Mouse (Mus musculus): ENCODE data around the gene Wdr76. TPM values are rescaled to one million over a fixed set of nuclear protein-coding genes. Genes with fewer than 3 reads are reported as not detected.
"Not testable (repeated sequence)": the region's sequence is repeated elsewhere in the genome, so short reads cannot be mapped to it uniquely, and the experiment has no call there.

Wdr76 gene
- 6.1 and 6.7 TPM in 2 replicates for polyA plus RNA-seq (2015; fragmentation: Nextera tagmentation; extraction: Ambion mirVana)

- Histone ChIP-seq H3K4me2 (replicated peaks) (peak within 1 kb of the TSS; percentile 60), H3K9ac (peak within 1 kb of the TSS; percentile 65), H3K4me1 (peaks cover 14% of the 10 kb centered on the region), H3K27ac (replicated peaks) (0 out of 2 replicates have a peak within 1 kb of the TSS, but pooled peaks have one; percentile 44), H3K36me3 (peaks cover 13% of the 10 kb centered on the region), H3K4me3 (replicated peaks) (peak within 1 kb of the TSS; percentile 61)
- WGBS = 4% methylated on average over 42 of the region's 42 CpGs
- not testable (repeated sequence) for H3K9me3 ChIP-seq (replicated peaks); H3K27me3 ChIP-seq
- peak; percentile 87; the same call in 1 of the 2 replicates for ATAC-seq (ENCODE audit: insufficient number of reproducible peaks, low FRiP score, low TSS enrichment, low read depth)
Measured at GRCm38 (mm10) chr2:121505942-121506882, at the start of gene Wdr76, which contains the start of gene Mfap1a. TSS of gene Wdr76 (plus strand) at chr2:121506723. TSS of gene Mfap1a (minus strand) at chr2:121506665.

DNA sequence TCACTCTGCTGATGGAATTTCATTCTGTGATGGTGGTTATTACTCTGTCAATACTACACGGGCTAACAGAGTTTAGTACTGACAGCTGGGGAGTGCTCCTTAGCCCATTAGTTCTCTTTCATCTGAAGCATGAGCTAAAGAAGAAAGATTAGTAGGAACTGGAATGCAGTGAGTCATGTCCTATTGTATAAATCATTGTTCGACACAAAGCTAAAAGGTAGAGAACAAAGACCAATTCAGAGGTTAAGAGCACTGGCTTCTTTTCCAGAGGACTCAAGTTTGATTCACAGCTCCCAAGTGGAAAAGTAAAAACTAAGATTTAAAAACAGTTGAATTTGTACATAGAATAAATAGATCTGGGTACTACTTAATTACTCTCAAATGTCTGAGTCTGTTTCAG lies 46.5 kb upstream of the Wdr76 start:
- no peak overlapping the region for H3K27ac ChIP-seq (replicated peaks)
- H3K27me3 ChIP-seq = no peaks in the 10 kb centered on the region
- no peaks in the 10 kb centered on the region for H3K9me3 ChIP-seq (replicated peaks)
- no peak for ATAC-seq (ENCODE audit: insufficient number of reproducible peaks, low FRiP score, low TSS enrichment, low read depth)
- no peak overlapping the region for H3K4me2 ChIP-seq (replicated peaks)
- 70% methylated on average over 2 of the region's 2 CpGs for WGBS
- peaks cover 11% of the 10 kb centered on the region; the same call in 1 of the 2 replicates for H3K36me3 ChIP-seq
- H3K4me1 ChIP-seq = peaks cover 11% of the 10 kb centered on the region
- no peak overlapping the region for H3K4me3 ChIP-seq (replicated peaks)
- H3K9ac ChIP-seq = no peak overlapping the region

DNA sequence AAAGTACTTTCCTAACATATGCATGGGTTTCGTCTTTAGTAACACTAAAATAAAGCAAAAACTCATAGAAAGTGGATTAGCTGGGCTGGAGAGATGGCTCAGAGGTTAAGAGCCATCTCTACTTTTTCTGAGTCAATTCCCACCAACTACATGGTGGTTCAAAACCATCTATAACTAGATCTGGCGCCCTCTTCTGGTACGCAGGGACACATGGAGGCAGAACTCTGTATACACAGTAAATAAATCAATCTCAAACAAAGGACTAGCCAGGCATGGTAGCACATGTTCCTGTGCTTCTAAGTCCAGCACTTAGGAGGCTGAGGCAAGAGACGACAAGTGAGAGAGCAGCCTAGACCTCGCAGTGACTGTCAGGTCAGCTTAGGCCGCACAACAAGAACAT lies 37.5 kb upstream of the Wdr76 start:
- not testable (repeated sequence) for H3K27ac ChIP-seq (replicated peaks); H3K4me3 ChIP-seq (replicated peaks); H3K4me1 ChIP-seq; H3K9ac ChIP-seq; H3K36me3 ChIP-seq; H3K27me3 ChIP-seq; ATAC-seq (ENCODE audit: insufficient number of reproducible peaks, low FRiP score, low TSS enrichment, low read depth); H3K4me2 ChIP-seq (replicated peaks); H3K9me3 ChIP-seq (replicated peaks)
- 47% methylated on average over 3 of the region's 6 CpGs for WGBS

- 96% methylated on average over 3 of the region's 3 CpGs for WGBS
- not testable (repeated sequence) for H3K4me1 ChIP-seq; H3K27me3 ChIP-seq; H3K27ac ChIP-seq (replicated peaks); H3K9ac ChIP-seq; H3K9me3 ChIP-seq (replicated peaks); ATAC-seq (ENCODE audit: insufficient number of reproducible peaks, low FRiP score, low TSS enrichment, low read depth); H3K36me3 ChIP-seq
- peak overlapping the region; percentile 71 for H3K4me2 ChIP-seq (replicated peaks)
- 0 out of 2 replicates have a peak overlapping the region, but pooled peaks have one; percentile 65 for H3K4me3 ChIP-seq (replicated peaks)
Measured at GRCm38 (mm10) chr2:121472783-121473182, 33.7 kb upstream of the Wdr76 start.

- Histone ChIP-seq H3K4me2 (replicated peaks) (peak within 1 kb of the TSS; percentile 71), H3K9ac (peak within 1 kb of the TSS; percentile 64), H3K27ac (replicated peaks) (peak within 1 kb of the TSS; percentile 72), H3K4me3 (replicated peaks) (peak within 1 kb of the TSS; percentile 65)
- not testable (repeated sequence) for H3K36me3 ChIP-seq; H3K9me3 ChIP-seq (replicated peaks); H3K27me3 ChIP-seq; H3K4me1 ChIP-seq
- WGBS = 7% methylated on average over 41 of the region's 41 CpGs
- ATAC-seq (ENCODE audit: insufficient number of reproducible peaks, low FRiP score, low TSS enrichment, low read depth) = peak; percentile 86
Measured at GRCm38 (mm10) chr2:121473301-121474179, 33.0 kb upstream of the Wdr76 start, which contains the start of gene Mfap1b. TSS of gene Mfap1b (minus strand) at chr2:121474067.

- 0 out of 2 replicates have a peak overlapping the region, but pooled peaks have one; percentile 64 for H3K9ac ChIP-seq
- H3K4me3 ChIP-seq (replicated peaks) = peak overlapping the region; percentile 65
- 31% methylated on average over 8 of the region's 8 CpGs for WGBS
- 0 out of 2 replicates have a peak, but pooled peaks have one; percentile 15 for ATAC-seq (ENCODE audit: insufficient number of reproducible peaks, low FRiP score, low TSS enrichment, low read depth)
- H3K36me3 ChIP-seq = no peaks in the 10 kb centered on the region
- no peaks in the 10 kb centered on the region for H3K27me3 ChIP-seq
- no peaks in the 10 kb centered on the region for H3K9me3 ChIP-seq (replicated peaks)
- H3K27ac ChIP-seq (replicated peaks) = peak overlapping the region; percentile 72
- H3K4me1 ChIP-seq = no peaks in the 10 kb centered on the region
- peak overlapping the region; percentile 71 for H3K4me2 ChIP-seq (replicated peaks)
Measured at GRCm38 (mm10) chr2:121474180-121474535, 32.4 kb upstream of the Wdr76 start.

DNA sequence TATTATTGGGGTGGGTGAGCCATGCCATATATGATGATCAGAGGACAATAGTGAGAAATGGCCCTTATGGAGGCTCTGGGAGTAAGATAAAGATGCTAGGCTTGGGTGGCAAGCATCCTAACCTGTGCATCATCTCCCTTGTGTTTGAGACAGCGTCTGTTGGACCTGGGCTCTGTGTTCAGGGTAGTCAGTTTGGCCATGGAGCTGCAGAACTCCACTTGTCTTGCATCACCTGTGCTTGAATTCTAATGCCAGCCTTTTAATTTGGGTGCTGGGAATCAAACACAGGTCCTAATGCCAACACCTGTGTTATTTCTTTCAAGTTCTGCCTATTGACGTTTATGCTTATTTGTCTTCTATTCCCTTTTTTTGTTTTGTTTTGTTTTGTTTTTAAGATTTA lies 31.2 kb upstream of the Wdr76 start:
- not testable (repeated sequence) for H3K9me3 ChIP-seq (replicated peaks); H3K36me3 ChIP-seq; H3K27me3 ChIP-seq; H3K9ac ChIP-seq; H3K4me2 ChIP-seq (replicated peaks); H3K4me3 ChIP-seq (replicated peaks); H3K27ac ChIP-seq (replicated peaks); H3K4me1 ChIP-seq; ATAC-seq (ENCODE audit: insufficient number of reproducible peaks, low FRiP score, low TSS enrichment, low read depth)
- WGBS = 96% methylated on average over 2 of the region's 2 CpGs

- H3K27me3 ChIP-seq = no peaks in the 10 kb centered on the region
- ATAC-seq (ENCODE audit: insufficient number of reproducible peaks, low FRiP score, low TSS enrichment, low read depth) = no peak
- no peak overlapping the region for H3K9ac ChIP-seq
- 86% methylated on average over 3 of the region's 3 CpGs for WGBS
- H3K36me3 ChIP-seq = no peaks in the 10 kb centered on the region
- no peak overlapping the region for H3K4me2 ChIP-seq (replicated peaks)
- no peaks in the 10 kb centered on the region for H3K4me1 ChIP-seq
- no peaks in the 10 kb centered on the region for H3K9me3 ChIP-seq (replicated peaks)
- no peak overlapping the region for H3K27ac ChIP-seq (replicated peaks)
- no peak overlapping the region for H3K4me3 ChIP-seq (replicated peaks)
Measured at GRCm38 (mm10) chr2:121477491-121478266, 28.8 kb upstream of the Wdr76 start.

- Histone ChIP-seq H3K4me2 (replicated peaks) (no peak overlapping the region), H3K36me3 (no peaks in the 10 kb centered on the region), H3K4me1 (no peaks in the 10 kb centered on the region), H3K9me3 (replicated peaks) (no peaks in the 10 kb centered on the region), H3K4me3 (replicated peaks) (no peak overlapping the region), H3K27me3 (no peaks in the 10 kb centered on the region), H3K27ac (replicated peaks) (no peak overlapping the region), H3K9ac (no peak overlapping the region)
- WGBS = 56% methylated on average over 3 of the region's 3 CpGs
- no peak for ATAC-seq (ENCODE audit: insufficient number of reproducible peaks, low FRiP score, low TSS enrichment, low read depth)
Measured at GRCm38 (mm10) chr2:121480498-121480897, 26.0 kb upstream of the Wdr76 start.

GRCm38 (mm10) chr2:121480916-121481315 lies 25.6 kb upstream of the Wdr76 start:
- 79% methylated on average over 13 of the region's 13 CpGs for WGBS
- H3K36me3 ChIP-seq, H3K27me3 ChIP-seq: not testable (repeated sequence)

More at GRCm38 (mm10) chr2:121480916-121481315, 25.6 kb upstream of the Wdr76 start:
- H3K9me3 ChIP-seq (replicated peaks); H3K27ac ChIP-seq (replicated peaks); ATAC-seq (ENCODE audit: insufficient number of reproducible peaks, low FRiP score, low TSS enrichment, low read depth); H3K4me3 ChIP-seq (replicated peaks); H3K4me2 ChIP-seq (replicated peaks); H3K9ac ChIP-seq; H3K4me1 ChIP-seq: not testable (repeated sequence)
